Mouse (Mus musculus): ENCODE results near the gene Fastkd3.
"Not testable (repeated sequence)": the region's sequence is repeated elsewhere in the genome, so short reads cannot be mapped to it uniquely, and the experiment has no call there.

The Fastkd3 gene

GRCm38 (mm10) chr13:68581747-68582516 lies at the start of gene Fastkd3, which contains the start of gene Mtrr:
Gene Fastkd3, plus strand, starts transcription at chr13:68582234.
Gene Mtrr, minus strand, starts transcription at chr13:68582149.
- DNase-seq (ENCODE audit: low read depth, low spot score), result peak; percentile 71

DNA sequence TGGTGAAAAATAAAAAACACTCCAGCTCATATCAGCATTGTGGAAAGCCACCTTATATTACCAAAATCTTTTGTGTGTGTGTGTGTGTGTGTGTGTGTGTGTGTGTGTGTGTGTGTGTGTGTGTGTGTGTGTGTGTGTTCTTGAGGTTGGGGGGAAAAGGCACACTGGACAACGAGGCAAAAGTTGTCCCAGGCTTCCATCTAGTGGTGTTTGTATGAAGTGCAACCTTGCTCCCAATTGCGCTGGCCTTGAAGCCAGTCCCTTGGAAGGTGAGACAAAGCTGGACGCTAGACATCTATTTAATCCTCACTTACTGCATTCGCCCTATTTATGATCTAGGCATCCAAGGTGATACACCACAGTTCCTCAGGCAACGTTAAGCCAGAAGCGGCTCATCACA lies 28.6 kb upstream of the Fastkd3 start:
- DNase-seq (ENCODE audit: low read depth, low spot score), result not testable (repeated sequence)

- DNase-seq (ENCODE audit: low read depth, low spot score), result no peak
Measured at GRCm38 (mm10) chr13:68568110-68568509, 13.9 kb upstream of the Fastkd3 start.

DNA sequence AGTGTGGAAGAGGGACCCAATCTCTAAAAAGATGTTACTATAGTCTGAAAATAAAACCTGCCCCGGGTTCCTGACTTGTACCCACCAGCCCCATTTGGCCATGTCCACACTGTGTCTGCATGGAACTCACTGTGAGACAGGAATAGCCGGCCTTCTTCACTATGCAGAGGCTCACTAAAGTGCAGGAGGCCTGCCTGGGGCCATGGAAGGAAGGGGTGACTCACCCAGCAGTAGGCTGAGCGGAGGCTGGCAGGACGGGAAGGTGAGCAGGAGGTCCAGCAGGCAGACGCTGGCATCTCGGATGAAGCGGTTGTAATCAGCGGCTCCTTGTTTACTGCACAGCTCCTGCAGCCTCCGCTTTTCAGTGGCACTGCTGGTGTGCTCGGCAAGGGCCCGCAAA lies 13.5 kb upstream of the Fastkd3 start:
- DNase-seq (ENCODE audit: low read depth, low spot score), result no peak

DNA sequence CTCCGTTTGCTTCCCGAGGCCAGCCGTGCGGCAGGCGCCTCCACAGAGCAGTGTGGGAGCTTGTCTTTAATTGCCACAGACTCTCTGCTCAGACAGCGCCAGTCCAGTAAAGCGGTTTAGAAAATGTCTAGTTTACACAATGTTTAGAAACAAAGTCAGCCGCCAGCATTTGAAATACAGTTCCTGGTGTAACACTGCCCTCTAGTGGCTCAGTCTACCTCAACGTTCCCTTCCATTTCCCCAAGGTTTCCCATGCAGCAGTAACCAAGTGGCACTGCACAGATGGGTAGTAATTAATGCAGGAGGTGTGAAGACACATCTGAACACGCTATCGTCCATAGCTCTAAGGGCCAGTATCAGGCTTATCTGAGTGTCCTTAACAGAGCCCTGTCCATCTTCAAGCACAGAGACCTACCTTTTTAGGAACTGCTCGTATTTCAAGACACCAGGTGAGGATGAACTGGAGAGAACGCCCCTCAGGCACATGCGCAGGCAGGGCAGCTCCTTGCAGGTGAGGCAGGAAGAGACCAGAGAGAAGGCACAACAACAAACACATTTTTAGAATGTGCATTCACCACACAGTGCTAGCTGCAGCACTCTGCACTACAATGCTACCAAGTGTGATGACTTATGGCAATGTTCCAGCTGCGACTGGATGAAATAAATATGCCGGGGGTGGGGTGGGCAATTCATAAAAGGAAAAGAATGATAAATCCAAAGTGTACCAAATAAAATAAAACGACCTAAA lies 12.3 kb upstream of the Fastkd3 start:
- peak; percentile 15 for DNase-seq (ENCODE audit: low read depth, low spot score)

DNA sequence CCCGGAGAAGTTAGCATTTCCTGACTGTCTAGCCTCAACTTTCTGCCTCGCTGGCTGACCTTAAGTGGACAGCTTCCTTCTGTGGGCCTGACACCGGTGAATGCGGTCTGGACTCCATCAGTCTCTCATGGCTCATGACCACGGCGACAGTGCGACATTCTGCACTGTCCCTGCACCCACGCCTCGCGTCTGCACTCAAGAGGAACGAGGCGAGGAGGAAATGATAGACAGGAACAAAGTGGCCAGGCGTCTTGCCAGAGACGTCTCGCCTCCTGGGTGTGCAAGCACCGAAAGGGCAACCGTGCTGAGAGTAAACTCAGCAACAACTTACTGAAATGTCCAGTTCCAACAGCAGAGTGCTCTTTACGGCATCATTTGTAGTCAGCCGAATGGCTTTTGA lies 9.8 kb upstream of the Fastkd3 start:
- DNase-seq (ENCODE audit: low read depth, low spot score), result no peak

DNA sequence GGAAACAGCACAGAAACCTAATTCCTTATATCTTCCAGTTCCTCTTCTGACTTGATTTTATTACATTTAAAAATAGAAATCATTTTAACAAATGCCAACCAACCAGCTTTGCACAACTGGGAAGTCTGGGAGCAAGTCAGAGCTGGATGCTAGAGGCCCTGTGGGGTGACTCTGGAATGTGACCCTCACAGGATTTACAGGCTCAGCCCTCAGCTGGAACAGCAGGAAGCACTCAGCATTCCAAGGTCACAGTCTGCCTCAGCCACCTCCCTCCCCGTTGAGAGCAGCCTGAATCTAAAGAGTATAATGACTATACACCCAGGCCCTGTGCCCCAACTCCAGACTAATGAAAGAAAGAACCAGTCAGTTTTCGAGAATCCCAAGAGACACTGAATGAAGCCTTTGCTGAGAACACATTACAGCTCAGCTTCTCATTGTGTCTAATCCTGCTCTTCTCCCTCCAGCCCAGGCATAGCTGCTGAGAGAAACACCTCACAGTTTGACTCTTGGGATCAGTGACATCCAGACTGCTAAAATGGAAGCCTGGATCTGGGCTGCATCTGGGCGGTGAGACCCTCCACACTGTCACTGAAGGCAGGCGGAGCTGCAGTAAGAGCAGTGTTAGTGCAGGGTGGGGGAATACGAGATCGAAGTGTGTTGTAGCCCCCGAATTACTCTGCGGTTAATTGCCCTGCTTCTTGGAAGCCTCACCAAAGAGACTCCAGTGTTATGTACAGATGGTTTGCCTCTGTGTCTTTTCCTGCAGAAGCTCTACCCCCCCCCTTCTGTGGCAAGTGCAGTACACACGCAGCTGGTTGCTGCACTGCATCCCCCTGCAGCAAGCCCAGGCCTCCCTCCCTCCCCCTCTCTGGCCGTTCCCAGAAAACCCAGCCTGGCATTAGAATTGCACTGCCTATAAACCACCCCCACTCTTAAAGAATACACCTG lies 8.8 kb upstream of the Fastkd3 start:
- no peak for DNase-seq (ENCODE audit: low read depth, low spot score)

DNA sequence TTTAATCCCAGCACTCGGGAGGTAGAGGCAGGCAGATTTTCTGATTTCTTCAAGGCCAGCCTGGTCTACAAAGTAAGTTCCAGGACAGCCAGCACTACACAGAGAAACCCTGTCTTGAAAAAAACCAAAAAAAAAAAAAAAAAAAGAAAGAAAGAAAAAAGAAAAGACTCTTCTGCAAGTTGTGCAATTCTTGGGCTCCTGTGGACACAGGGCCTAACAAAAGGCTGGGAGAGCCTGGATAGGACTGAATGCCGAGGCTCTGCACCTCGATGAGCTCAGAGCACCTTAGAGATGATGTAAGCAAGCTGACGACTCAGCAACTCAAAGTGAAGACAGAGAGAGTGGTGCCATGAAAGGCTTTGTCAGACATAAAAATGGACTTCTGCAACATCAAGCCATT lies 7.6 kb upstream of the Fastkd3 start:
- no peak for DNase-seq (ENCODE audit: low read depth, low spot score)

DNA sequence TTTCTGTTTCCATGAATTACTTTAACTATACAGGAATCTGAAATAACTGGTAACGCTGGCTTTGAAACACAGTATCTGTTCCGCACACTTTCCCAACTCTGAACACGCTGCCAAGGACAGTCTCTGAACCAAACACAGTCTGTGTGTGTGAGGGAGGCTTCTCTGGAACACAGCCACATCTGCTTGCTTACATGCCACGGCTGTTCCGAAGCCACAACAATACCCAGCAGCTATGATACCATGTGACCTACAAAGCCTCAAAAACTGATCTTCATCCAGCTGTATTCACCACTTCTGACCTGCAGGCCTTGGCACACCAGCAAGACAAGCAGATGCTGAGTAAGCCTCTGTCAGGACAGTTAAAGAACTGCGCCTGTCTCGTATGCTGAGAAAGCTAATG lies 4.1 kb upstream of the Fastkd3 start:
- DNase-seq (ENCODE audit: low read depth, low spot score), result no peak

DNA sequence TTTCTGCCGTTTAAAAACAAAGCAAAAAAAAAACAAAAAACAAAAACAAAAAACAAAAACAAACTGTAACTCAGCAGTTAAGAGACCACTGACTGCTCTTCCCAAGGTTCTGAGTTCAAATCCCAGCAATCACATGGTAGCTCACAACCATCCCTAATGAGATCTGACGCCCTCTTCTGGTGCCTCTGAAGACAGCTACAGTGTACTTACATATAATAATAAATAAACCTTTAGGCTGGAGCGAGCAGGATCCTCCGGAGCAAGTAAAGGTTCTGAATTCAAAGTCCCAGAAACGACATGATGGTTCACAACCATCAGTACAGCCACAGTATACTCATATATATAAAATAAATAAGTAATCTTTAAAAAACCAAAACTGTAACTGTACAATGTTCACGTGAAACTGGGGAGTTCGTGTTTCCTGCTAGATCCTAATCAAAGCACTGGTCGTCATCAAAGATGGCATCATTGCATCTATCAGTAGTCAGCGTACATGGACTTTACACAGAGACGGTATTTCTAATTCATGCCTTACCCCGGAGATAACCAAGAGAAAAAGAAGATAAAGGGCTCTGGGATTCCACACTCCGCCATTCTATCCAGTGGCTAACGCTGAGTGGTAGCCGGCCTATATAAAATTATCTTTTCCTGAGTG lies 821 bp upstream of the Fastkd3 start:
- DNase-seq (ENCODE audit: low read depth, low spot score), result no peak

- DNase-seq (ENCODE audit: low read depth, low spot score), result no peak
Measured at GRCm38 (mm10) chr13:68582517-68582780, 415 bp downstream of the Fastkd3 start.

- DNase-seq (ENCODE audit: low read depth, low spot score), result no peak
Measured at GRCm38 (mm10) chr13:68583961-68584360, 1.9 kb downstream of the Fastkd3 start.

- DNase-seq (ENCODE audit: low read depth, low spot score), result no peak
Measured at GRCm38 (mm10) chr13:68585441-68585840, 3.4 kb downstream of the Fastkd3 start.

GRCm38 (mm10) chr13:68588352-68588751 lies 6.3 kb downstream of the Fastkd3 start:
- DNase-seq (ENCODE audit: low read depth, low spot score), result no peak

DNA sequence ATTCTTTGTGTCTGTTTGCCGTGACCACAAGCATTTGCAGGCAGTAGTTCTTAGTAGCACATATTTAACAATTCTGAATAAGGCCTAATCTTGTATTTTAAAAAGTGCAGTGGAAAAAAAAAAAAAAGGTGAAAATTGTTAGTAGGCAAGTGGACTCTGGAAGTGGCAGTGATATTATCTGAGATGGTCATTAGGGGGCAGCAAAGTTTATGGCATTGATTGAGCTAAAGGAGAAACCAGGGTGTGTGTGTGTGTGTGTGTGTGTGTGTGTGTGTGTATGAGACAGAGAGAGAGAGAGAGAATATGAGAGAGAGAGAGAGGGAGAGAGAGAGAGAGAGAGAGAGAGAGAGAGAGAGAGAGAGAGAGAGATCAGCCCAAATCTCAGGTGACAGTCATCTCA lies 11.8 kb downstream of the Fastkd3 start:
- no peak for DNase-seq (ENCODE audit: low read depth, low spot score)

DNA sequence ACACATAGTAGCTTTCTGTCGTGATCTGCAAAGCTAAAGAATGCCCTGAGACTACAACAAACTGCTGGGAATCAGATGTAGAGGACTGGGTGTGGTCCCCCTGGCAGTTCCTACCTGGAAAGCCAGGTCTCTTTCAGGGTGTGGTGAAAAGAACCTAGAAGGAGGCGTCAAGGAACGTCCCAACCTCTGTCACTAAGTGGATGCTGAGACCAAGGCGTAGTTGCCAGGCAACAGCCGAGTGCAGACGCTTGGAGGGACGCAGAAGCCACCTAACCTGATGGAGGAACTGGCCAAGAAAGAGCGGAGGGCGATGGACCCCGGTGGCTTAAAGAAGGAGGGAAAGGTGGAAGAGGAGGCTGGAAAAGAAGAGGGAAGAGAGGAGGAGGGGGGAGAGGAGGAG lies 15.2 kb downstream of the Fastkd3 start, which contains the start of gene 1700001L19Rik:
TSS of gene 1700001L19Rik (plus strand) at position 223 of the 400 bp plus-strand sequence.
- no peak for DNase-seq (ENCODE audit: low read depth, low spot score)

DNA sequence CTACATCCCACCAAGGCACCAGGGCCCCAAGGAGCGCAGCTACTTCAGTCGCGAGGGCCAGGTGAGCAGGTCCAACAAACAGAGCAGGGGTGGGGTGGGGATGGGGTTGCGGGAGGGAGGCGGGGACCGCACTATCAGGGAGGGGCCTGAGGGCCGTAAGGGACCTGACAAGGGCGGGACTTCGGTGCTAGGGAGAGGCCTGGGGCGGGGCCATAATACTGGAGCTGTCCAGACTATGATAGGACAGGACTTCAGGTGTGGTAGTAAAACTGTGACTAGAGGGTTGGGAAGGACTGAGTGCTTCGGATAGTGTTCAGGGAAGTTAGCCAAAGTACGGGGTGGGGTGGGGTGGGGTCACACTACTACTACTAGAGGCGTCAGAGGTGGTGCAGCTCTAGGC lies 15.6 kb downstream of the Fastkd3 start:
- no peak for DNase-seq (ENCODE audit: low read depth, low spot score)

- DNase-seq (ENCODE audit: low read depth, low spot score), result no peak
Measured at GRCm38 (mm10) chr13:68598953-68599352, 16.9 kb downstream of the Fastkd3 start.

DNA sequence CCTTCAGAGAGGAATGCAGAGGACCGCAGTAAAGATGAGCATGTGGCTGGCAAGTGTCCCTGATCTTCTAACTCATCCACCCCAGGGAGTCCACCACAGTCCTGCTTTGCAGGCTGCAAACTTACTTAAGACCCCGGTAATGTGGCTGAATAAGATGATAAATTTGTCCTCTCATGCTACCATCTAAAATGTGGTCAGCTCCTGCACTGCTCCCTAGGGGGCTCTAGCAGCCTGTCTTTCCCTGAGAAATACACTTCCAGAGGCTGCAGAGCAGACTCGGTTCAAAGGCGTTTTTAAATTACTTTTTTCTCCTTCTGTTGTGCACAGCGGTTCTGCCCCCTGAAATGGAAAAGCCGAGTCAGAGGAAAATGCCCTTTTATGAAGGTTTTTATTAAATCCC lies 19.1 kb downstream of the Fastkd3 start:
- DNase-seq (ENCODE audit: low read depth, low spot score), result no peak

DNA sequence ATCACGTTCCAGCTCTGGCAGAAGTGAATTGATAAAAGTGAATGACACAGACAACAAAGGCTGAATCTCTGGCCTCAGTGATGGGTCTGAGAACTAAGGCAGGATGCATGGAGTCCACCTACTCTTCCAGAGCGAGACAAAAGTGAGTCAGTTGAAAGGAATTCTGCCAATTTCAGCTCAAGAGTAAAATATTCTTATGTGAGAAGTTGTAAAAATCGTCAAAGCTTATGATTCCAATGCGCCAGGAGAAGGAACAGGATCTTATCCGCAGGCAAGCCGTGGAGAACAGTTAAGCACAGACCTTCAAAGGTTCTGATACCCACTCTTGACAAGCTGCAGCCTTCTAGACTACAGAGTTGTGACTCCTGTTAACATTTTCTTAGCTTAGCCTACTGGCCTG lies 21.1 kb downstream of the Fastkd3 start:
- DNase-seq (ENCODE audit: low read depth, low spot score), result no peak

- no peak for DNase-seq (ENCODE audit: low read depth, low spot score)
Measured at GRCm38 (mm10) chr13:68605689-68606126, 23.7 kb downstream of the Fastkd3 start.

Data from c-Kit-negative CD71-positive TER-119-positive erythroid progenitor cells, embryonic 14.5 days (primary cell).